Comparison of ENCODE assay signal across 44 mouse cellular contexts in genomic region chr2:11645297-11645696, GRCm38 (mm10). TPM values are rescaled to one million over a fixed set of nuclear protein-coding genes. Genes with fewer than 3 reads are reported as not detected.
"Had no signal": no experiment of that assay in that cellular context is flagged by ENCODE, and none has a peak within 500 bp of the region (broad histone marks: within the 10 kb centered on the region; RNA-seq: fewer than 3 reads in every experiment).

No protein-coding gene starts in this region.

- H3K9ac ChIP-seq: heart, embryonic 13.5 days; heart, embryonic 15.5 days; hindbrain, embryonic 12.5 days; hindbrain, embryonic 15.5 days; kidney, embryonic 15.5 days; limb, embryonic 13.5 days; limb, embryonic 15.5 days; liver, embryonic 12.5 days; liver, embryonic 14.5 days had no signal

- H3K9me3 ChIP-seq: heart, embryonic 13.5 days; heart, embryonic 15.5 days; hindbrain, embryonic 10.5 days; hindbrain, embryonic 12.5 days; hindbrain, embryonic 15.5 days; kidney, embryonic 15.5 days; limb, embryonic 13.5 days; limb, embryonic 15.5 days; liver, embryonic 12.5 days had no signal

- H3K27me3 ChIP-seq: heart, embryonic 13.5 days; heart, embryonic 15.5 days; hindbrain, embryonic 12.5 days; hindbrain, embryonic 15.5 days; kidney, embryonic 15.5 days; limb, embryonic 13.5 days; limb, embryonic 15.5 days; liver, embryonic 12.5 days had no signal

- H3K4me3 ChIP-seq: gastrocnemius, adult 2 months; heart, embryonic 13.5 days; heart, embryonic 15.5 days; hindbrain, embryonic 10.5 days; hindbrain, embryonic 12.5 days; hindbrain, embryonic 15.5 days; kidney, embryonic 15.5 days; limb, embryonic 13.5 days; limb, embryonic 15.5 days; liver, embryonic 12.5 days had no signal

- ATAC-seq: hindbrain, postnatal 0 days; intestine, embryonic 16.5 days; liver, embryonic 12.5 days had no signal

- H3K4me2 ChIP-seq: heart, embryonic 11.5 days; heart, embryonic 13.5 days; heart, embryonic 15.5 days; hindbrain, embryonic 12.5 days; hindbrain, embryonic 15.5 days; kidney, embryonic 15.5 days; limb, embryonic 13.5 days; limb, embryonic 15.5 days; liver, embryonic 12.5 days had no signal

- H3K27ac ChIP-seq: gastrocnemius, adult 2 months; heart, embryonic 13.5 days; heart, embryonic 15.5 days; hindbrain, embryonic 10.5 days; hindbrain, embryonic 12.5 days; hindbrain, embryonic 15.5 days; hindbrain, postnatal 0 days; kidney, embryonic 15.5 days; kidney, postnatal 0 days; limb, embryonic 13.5 days; limb, embryonic 15.5 days; liver, embryonic 12.5 days; liver, embryonic 14.5 days had no signal

- DNase-seq: gastrocnemius, adult 2 months; gastrocnemius, postnatal 10 days; gastrocnemius, postnatal 25 days; heart, adult 18-20 months; heart, postnatal 10 days; heart, postnatal 4 days; kidney, adult 11 months; kidney, adult 2 months; kidney, adult 9 months; kidney, postnatal 14 days; kidney, postnatal 36 days; layer of hippocampus, adult 9-11 months; layer of hippocampus, postnatal 36 days; left cerebral cortex, postnatal 4 days had no signal

- H3K36me3 ChIP-seq: heart, embryonic 13.5 days; heart, embryonic 15.5 days; hindbrain, embryonic 10.5 days; hindbrain, embryonic 12.5 days; hindbrain, embryonic 15.5 days; kidney, embryonic 15.5 days; limb, embryonic 13.5 days; limb, embryonic 15.5 days; liver, embryonic 12.5 days had no signal

- H3K4me1 ChIP-seq: heart, embryonic 13.5 days; heart, embryonic 15.5 days; hindbrain, embryonic 10.5 days; hindbrain, embryonic 12.5 days; hindbrain, embryonic 15.5 days; kidney, embryonic 15.5 days; limb, embryonic 13.5 days; limb, embryonic 15.5 days; liver, embryonic 12.5 days had no signal

RNA-seq across cellular contexts. Expression of gene Il2ra, which starts 2.7 kb away (rescaled TPM):
- total RNA-seq: granulocyte monocyte progenitor cell, adult 5-6 weeks; heart, postnatal 4 days; hindbrain, postnatal 0 days; left cerebral cortex, postnatal 25 days; left cerebral cortex, postnatal 4 days had no signal
- polyA plus RNA-seq: heart, embryonic 11.5 days; hindbrain, embryonic 10.5 days; hindbrain, embryonic 12.5 days; intestine, embryonic 14.5 days; kidney, embryonic 15.5 days; kidney, postnatal 0 days; limb, embryonic 11.5 days; limb, embryonic 13.5 days; limb, embryonic 15.5 days; liver, embryonic 12.5 days; liver, embryonic 16.5 days had no signal

RNA-seq across cellular contexts. Expression of gene Gm17490, which starts 19.2 kb away (rescaled TPM):
- total RNA-seq: gastrocnemius, adult 2 months; gastrocnemius, postnatal 10 days; gastrocnemius, postnatal 25 days; gastrocnemius, postnatal 4 days; granulocyte monocyte progenitor cell, adult 5-6 weeks; heart, adult 18-20 months; heart, adult 8-10 months; heart, postnatal 10 days; heart, postnatal 25 days; heart, postnatal 4 days; hindbrain, postnatal 0 days; layer of hippocampus, adult 18-20 months; layer of hippocampus, adult 8-10 months; layer of hippocampus, postnatal 14 days; layer of hippocampus, postnatal 36 days; left cerebral cortex, adult 18-20 months; left cerebral cortex, adult 8-10 months; left cerebral cortex, postnatal 10 days; left cerebral cortex, postnatal 25 days; left cerebral cortex, postnatal 4 days; liver, adult 2 months had no signal
- polyA plus RNA-seq: heart, embryonic 11.5 days; heart, embryonic 13.5 days; heart, embryonic 15.5 days; hindbrain, embryonic 10.5 days; hindbrain, embryonic 12.5 days; hindbrain, embryonic 15.5 days; hindbrain, postnatal 0 days; intestine, embryonic 14.5 days; intestine, embryonic 16.5 days; kidney, adult 2 months; kidney, embryonic 15.5 days; kidney, postnatal 0 days; large intestine, adult 2 months; limb, embryonic 11.5 days; limb, embryonic 13.5 days; limb, embryonic 15.5 days; liver, adult 2 months; liver, embryonic 12.5 days; liver, embryonic 14.5 days; liver, embryonic 16.5 days had no signal
